Mouse (Mus musculus): ENCODE data around the gene Ranbp3. TPM values are rescaled to one million over a fixed set of nuclear protein-coding genes. Genes with fewer than 3 reads are reported as not detected.
A peak's percentile ranks its signal among the peaks of the same experiment; 100 is the strongest.

The Ranbp3 gene
- polyA plus RNA-seq, 1 experiment from 2014 or later = 147 TPM

GRCm38 (mm10) chr17:56715914-56716654, 43.0 kb downstream of the Ranbp3 start:
- 26% methylated on average over 22 of the region's 22 CpGs for WGBS
- peak overlapping the region; percentile 93 for H3K27ac ChIP-seq
- peaks cover 30% of the 10 kb centered on the region for H3K36me3 ChIP-seq (replicated peaks)
- no peak for DNase-seq (ENCODE audit: extremely low spot score, low spot score)
- no peaks in the 10 kb centered on the region for H3K27me3 ChIP-seq (ENCODE audit: poor library complexity, severe bottlenecking)
- peak overlapping the region; percentile 81 for H3K4me3 ChIP-seq
- H3K4me1 ChIP-seq = peaks cover 45% of the 10 kb centered on the region
- H3K9me3 ChIP-seq = no peaks in the 10 kb centered on the region

- Histone ChIP-seq H3K4me1 (peaks cover 42% of the 10 kb centered on the region), H3K4me3 (peak overlapping the region; percentile 81), H3K9me3 (no peaks in the 10 kb centered on the region), H3K36me3 (replicated peaks) (peaks cover 30% of the 10 kb centered on the region), H3K27me3 (ENCODE audit: poor library complexity, severe bottlenecking) (no peaks in the 10 kb centered on the region), H3K27ac (peak overlapping the region; percentile 93)
- DNase-seq (ENCODE audit: extremely low spot score, low spot score) = peak; percentile 98
- WGBS = under 1% methylated on average over 55 of the region's 55 CpGs
These were observed 43.7 kb downstream of the Ranbp3 start for GRCm38 (mm10) chr17:56716655-56717362.

- WGBS = under 1% methylated on average over 59 of the region's 59 CpGs
- Histone ChIP-seq H3K36me3 (replicated peaks) (peaks cover 30% of the 10 kb centered on the region), H3K4me3 (peak within 1 kb of the TSS; percentile 81)
These were observed 44.4 kb downstream of the Ranbp3 start, which contains the start of the genes Ndufa11 and Vmac for GRCm38 (mm10) chr17:56717363-56718058. Gene Ndufa11, plus strand, starts transcription at chr17:56717767. Gene Vmac, minus strand, starts transcription at chr17:56718022.

GRCm38 (mm10) chr17:56722441-56722840, 49.3 kb downstream of the Ranbp3 start:
- DNase-seq (ENCODE audit: extremely low spot score, low spot score) = no peak
- H3K36me3 ChIP-seq (replicated peaks) = peaks cover 44% of the 10 kb centered on the region
- 93% methylated on average over 5 of the region's 5 CpGs for WGBS

More at GRCm38 (mm10) chr17:56717363-56718058, 44.4 kb downstream of the Ranbp3 start, which contains the start of the genes Ndufa11 and Vmac:
- no peaks in the 10 kb centered on the region for H3K27me3 ChIP-seq (ENCODE audit: poor library complexity, severe bottlenecking)
- peak; percentile 99 for DNase-seq (ENCODE audit: extremely low spot score, low spot score)
- peak within 1 kb of the TSS; percentile 93 for H3K27ac ChIP-seq
- peaks cover 42% of the 10 kb centered on the region for H3K4me1 ChIP-seq
- H3K9me3 ChIP-seq = no peaks in the 10 kb centered on the region

GRCm38 (mm10) chr17:56723419-56724161, 50.5 kb downstream of the Ranbp3 start:
- H3K36me3 ChIP-seq (replicated peaks) = peaks cover 44% of the 10 kb centered on the region
- H3K27ac ChIP-seq = no peak overlapping the region
- H3K27me3 ChIP-seq (ENCODE audit: poor library complexity, severe bottlenecking) = no peaks in the 10 kb centered on the region
- peaks cover 40% of the 10 kb centered on the region for H3K4me1 ChIP-seq
- no peak for DNase-seq (ENCODE audit: extremely low spot score, low spot score)
- no peaks in the 10 kb centered on the region for H3K9me3 ChIP-seq
- H3K4me3 ChIP-seq = no peak overlapping the region
- 88% methylated on average over 11 of the region's 11 CpGs for WGBS

More at GRCm38 (mm10) chr17:56722441-56722840, 49.3 kb downstream of the Ranbp3 start:
- no peaks in the 10 kb centered on the region for H3K27me3 ChIP-seq (ENCODE audit: poor library complexity, severe bottlenecking)
- H3K4me3 ChIP-seq = no peak overlapping the region
- peaks cover 34% of the 10 kb centered on the region for H3K4me1 ChIP-seq
- H3K27ac ChIP-seq = no peak overlapping the region
- no peaks in the 10 kb centered on the region for H3K9me3 ChIP-seq

GRCm38 (mm10) chr17:56727029-56727649, 54.0 kb downstream of the Ranbp3 start:
- Histone ChIP-seq H3K27ac (peak overlapping the region; percentile 5; the same call in 1 of the 2 replicates), H3K9me3 (no peaks in the 10 kb centered on the region), H3K27me3 (ENCODE audit: poor library complexity, severe bottlenecking) (no peaks in the 10 kb centered on the region), H3K4me1 (peaks cover 48% of the 10 kb centered on the region), H3K4me3 (peak overlapping the region; percentile 11), H3K36me3 (replicated peaks) (peaks cover 29% of the 10 kb centered on the region)
- DNase-seq (ENCODE audit: extremely low spot score, low spot score) = no peak
- 13% methylated on average over 7 of the region's 7 CpGs for WGBS

GRCm38 (mm10) chr17:56727659-56728058, 54.6 kb downstream of the Ranbp3 start:
- Histone ChIP-seq H3K4me1 (peaks cover 48% of the 10 kb centered on the region), H3K36me3 (replicated peaks) (peaks cover 23% of the 10 kb centered on the region), H3K4me3 (peak overlapping the region; percentile 11; the same call in 1 of the 2 replicates), H3K27me3 (ENCODE audit: poor library complexity, severe bottlenecking) (no peaks in the 10 kb centered on the region), H3K27ac (no peak overlapping the region), H3K9me3 (no peaks in the 10 kb centered on the region)
- WGBS = 13% methylated on average over 12 of the region's 12 CpGs
- DNase-seq (ENCODE audit: extremely low spot score, low spot score) = no peak

GRCm38 (mm10) chr17:56728117-56728516, 55.0 kb downstream of the Ranbp3 start:
- no peaks in the 10 kb centered on the region for H3K27me3 ChIP-seq (ENCODE audit: poor library complexity, severe bottlenecking)
- H3K4me3 ChIP-seq = no peak overlapping the region
- WGBS = 47% methylated on average over 12 of the region's 12 CpGs
- H3K27ac ChIP-seq = peak overlapping the region; percentile 52; the same call in 1 of the 2 replicates
- peaks cover 19% of the 10 kb centered on the region for H3K36me3 ChIP-seq (replicated peaks)
- DNase-seq (ENCODE audit: extremely low spot score, low spot score) = no peak
- H3K9me3 ChIP-seq = no peaks in the 10 kb centered on the region
- peaks cover 48% of the 10 kb centered on the region for H3K4me1 ChIP-seq

- peaks cover 48% of the 10 kb centered on the region for H3K4me1 ChIP-seq
- 0 out of 2 replicates have a peak overlapping the region, but pooled peaks have one; percentile 44 for H3K27ac ChIP-seq
- H3K4me3 ChIP-seq = no peak overlapping the region
- 73% methylated on average over 6 of the region's 6 CpGs for WGBS
- H3K27me3 ChIP-seq (ENCODE audit: poor library complexity, severe bottlenecking) = no peaks in the 10 kb centered on the region
- no peak for DNase-seq (ENCODE audit: extremely low spot score, low spot score)
- H3K9me3 ChIP-seq = no peaks in the 10 kb centered on the region
- peaks cover 8% of the 10 kb centered on the region for H3K36me3 ChIP-seq (replicated peaks)
These were observed 56.1 kb downstream of the Ranbp3 start for GRCm38 (mm10) chr17:56729151-56729550.

- no peaks in the 10 kb centered on the region for H3K27me3 ChIP-seq (ENCODE audit: poor library complexity, severe bottlenecking)
- 46% methylated on average over 2 of the region's 2 CpGs for WGBS
- DNase-seq (ENCODE audit: extremely low spot score, low spot score) = no peak
- H3K4me1 ChIP-seq = peaks cover 48% of the 10 kb centered on the region
- H3K27ac ChIP-seq = peak overlapping the region; percentile 72
- peaks cover 3% of the 10 kb centered on the region; the same call in 1 of the 2 replicates for H3K36me3 ChIP-seq (replicated peaks)
- H3K9me3 ChIP-seq = no peaks in the 10 kb centered on the region
- H3K4me3 ChIP-seq = no peak overlapping the region
These were observed 56.6 kb downstream of the Ranbp3 start for GRCm38 (mm10) chr17:56729656-56730055.

- no peak overlapping the region for H3K4me3 ChIP-seq
- no peaks in the 10 kb centered on the region for H3K4me1 ChIP-seq
- H3K27ac ChIP-seq = no peak overlapping the region
- no peaks in the 10 kb centered on the region for H3K27me3 ChIP-seq (ENCODE audit: poor library complexity, severe bottlenecking)
- H3K9me3 ChIP-seq = no peaks in the 10 kb centered on the region
- DNase-seq (ENCODE audit: extremely low spot score, low spot score) = no peak
- WGBS = 47% methylated on average over 8 of the region's 8 CpGs
- H3K36me3 ChIP-seq (replicated peaks) = no peaks in the 10 kb centered on the region
These were observed 63.4 kb downstream of the Ranbp3 start for GRCm38 (mm10) chr17:56736534-56736933.

Measured in forebrain, embryonic 10.5 days (tissue).